Mouse (Mus musculus) thymus, postnatal 4 days (tissue): ENCODE measurements at regions not wholly inside any gene's neighbourhood (a gene's known extent, or its start where the extent isn't known, plus 50 kb on each side); places are given as distances from the start of the nearest gene placed in this dataset.
A peak's percentile ranks its signal among the peaks of the same experiment; 100 is the strongest.

Experiments
- DNase-seq: peaks from one replicate; pipeline ENCODE4 v3.0.0; 2021

- no peak for DNase-seq
These were observed 219.8 kb downstream of the Setd4 start for GRCm38 (mm10) chr16:93384039-93384537.

GRCm38 (mm10) chr16:93382945-93383344, 220.9 kb downstream of the Setd4 start:
- DNase-seq, result no peak

- no peak for DNase-seq
These were observed 222.9 kb downstream of the Setd4 start for GRCm38 (mm10) chr16:93380717-93381671.

DNA sequence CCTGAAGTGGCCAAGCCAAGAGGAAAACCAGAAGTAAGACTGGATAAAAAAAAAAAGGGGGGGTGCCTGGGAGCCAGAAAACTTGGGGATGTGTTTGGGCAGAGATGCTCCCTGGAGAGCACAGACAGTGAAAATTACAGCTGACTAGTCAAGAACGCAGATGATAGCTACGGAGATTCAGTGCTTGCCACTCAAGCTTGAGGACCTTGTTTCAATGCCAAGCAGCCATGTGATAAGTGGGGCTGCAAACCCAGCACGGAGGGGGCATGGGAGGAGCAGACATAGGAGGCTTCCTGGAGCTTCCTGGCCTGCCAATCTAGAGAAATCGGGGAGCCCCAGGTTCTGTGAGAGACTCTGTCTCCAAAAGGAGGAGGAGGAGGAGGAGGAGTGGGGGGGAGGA, 223.7 kb downstream of the Setd4 start:
- no peak for DNase-seq

DNA sequence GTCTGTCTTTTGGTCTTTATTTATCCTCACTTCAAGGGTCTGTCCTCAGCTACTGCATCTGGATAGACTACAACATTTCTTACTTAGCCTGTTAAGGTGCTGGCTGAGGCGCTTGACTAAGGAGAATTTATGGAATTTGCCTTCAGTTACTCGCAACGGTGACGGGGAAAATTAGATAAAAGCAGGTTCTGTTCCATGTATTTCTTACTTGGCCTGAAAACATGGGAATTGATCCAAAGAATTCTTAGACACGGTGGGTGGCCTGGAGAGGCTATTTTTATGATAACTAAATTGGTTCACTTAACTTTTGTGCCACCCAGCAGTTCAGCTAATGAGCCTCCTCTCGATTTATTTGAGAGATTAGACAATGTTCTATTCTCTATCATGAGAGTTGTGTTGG, 224.3 kb downstream of the Setd4 start:
- DNase-seq, result no peak

DNA sequence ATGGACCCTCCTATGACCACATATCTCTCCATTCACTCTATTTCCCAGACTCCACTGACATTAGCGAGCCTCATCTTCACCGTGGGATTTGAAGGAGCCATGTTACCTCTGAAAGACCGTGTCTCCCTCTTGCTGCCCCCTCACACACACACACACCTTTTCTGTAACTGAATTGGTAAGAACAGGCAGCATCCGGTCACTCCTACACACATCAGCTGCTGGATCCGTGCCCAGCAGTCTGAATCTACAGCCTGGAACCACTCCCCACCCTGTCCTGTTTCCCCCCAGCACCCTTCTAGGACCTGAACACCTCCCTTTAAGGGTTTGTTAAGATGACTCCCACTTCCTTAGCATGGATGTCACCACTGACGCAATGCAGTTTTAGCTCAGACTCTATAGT, 229.2 kb downstream of the Setd4 start:
- no peak for DNase-seq

GRCm38 (mm10) chr16:93369766-93370146, 234.1 kb downstream of the Setd4 start:
- DNase-seq, result no peak

DNA sequence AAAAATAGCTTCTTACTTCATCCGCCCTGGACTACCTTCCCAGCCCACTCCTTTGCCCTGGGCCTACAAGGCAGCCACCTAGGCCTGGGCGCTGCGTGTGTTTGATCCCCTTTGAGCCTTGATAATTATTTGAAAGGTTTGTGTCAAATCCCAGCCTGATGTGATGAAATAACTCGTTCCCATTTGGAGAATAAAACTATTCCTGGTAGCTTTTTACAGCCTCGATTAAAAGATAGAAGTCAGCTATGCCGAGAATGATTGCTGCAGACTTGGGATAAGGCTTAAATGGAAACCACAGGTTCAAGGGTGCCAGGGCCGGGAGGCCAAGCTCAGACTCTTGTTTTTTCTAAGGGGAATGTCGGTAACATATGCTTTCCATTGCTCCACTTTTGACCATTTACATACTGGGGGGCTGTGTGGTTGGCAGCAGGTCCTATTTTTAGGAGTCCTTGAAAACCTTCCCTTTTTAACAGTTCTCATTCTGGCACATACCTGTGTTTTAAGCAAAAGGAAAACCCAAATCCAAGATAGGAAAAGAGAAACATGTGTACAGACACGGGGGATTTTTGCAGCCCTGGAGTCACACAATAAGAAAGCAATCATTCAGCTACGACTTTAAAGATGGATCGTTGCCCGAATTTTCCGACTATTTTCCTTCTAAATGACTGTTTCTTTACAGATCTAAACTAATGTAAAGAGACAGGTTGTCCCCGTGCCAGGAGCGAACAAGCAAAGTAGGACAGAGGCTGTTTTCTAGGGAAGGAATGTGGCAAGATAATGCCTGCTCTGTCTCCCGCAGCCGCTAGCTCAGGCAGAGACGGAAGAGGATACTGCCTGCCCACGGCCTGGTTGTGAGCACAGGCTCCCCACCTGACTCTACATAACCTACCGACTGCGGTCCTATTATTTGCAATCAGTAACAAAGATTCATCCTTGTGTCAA, 234.8 kb downstream of the Setd4 start:
- no peak for DNase-seq

GRCm38 (mm10) chr16:93367995-93368394, 235.9 kb downstream of the Setd4 start:
- DNase-seq, result no peak

- no peak for DNase-seq
These were observed 236.5 kb downstream of the Setd4 start for GRCm38 (mm10) chr16:93367246-93367805.

- no peak for DNase-seq
These were observed 237.4 kb downstream of the Setd4 start for GRCm38 (mm10) chr16:93366383-93366941.

- DNase-seq, result no peak
These were observed 238.5 kb downstream of the Setd4 start for GRCm38 (mm10) chr16:93365236-93365951.

GRCm38 (mm10) chr16:93359772-93360171, 244.1 kb downstream of the Setd4 start:
- no peak for DNase-seq

GRCm38 (mm10) chr16:93358613-93359012, 245.2 kb downstream of the Setd4 start:
- DNase-seq, result no peak

DNA sequence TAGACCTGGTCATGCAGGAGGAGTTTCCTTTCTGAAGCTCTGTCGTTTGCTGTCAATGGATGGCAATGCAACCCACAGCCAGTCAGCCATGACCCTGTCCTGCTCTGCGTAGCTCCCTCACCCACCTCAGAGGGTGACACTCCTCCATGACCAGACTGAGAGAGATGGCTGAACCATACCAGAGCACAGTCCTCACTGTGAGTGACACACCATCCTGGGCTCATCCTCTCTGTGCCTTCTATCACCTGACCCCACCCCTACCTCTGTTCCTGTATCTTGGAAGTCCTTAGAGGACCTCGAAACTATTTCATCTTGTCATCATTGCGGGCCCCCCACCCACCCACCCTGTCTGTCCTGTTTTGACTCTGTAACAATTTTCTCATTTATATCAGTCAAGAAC, 245.7 kb downstream of the Setd4 start:
- DNase-seq, result no peak

GRCm38 (mm10) chr16:93355204-93355899, 248.5 kb downstream of the Setd4 start:
- no peak for DNase-seq

- no peak for DNase-seq
These were observed 249.9 kb downstream of the Setd4 start for GRCm38 (mm10) chr16:93353971-93354370.

- peak; percentile 49 for DNase-seq
These were observed 259.3 kb downstream of the Setd4 start for GRCm38 (mm10) chr16:93344555-93344954.

DNA sequence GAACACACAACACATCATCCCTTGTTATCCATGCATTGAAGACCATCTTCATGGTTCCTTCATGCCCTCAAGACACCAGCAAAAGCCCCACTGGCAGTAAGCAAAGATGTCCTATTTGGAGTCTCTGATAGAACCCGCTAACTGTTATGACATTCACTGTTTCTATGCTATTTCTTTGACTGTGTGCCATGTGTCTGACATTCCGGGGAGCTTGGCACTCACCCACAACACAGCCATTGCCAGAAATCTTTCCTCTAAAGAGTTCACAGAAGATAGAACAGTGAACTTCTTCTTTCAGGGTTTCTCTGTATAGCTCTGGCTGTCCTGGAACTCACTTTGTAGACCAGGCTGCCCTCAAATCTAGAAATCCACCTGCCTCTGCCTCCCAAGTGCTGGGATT, 261.2 kb downstream of the Setd4 start:
- DNase-seq, result no peak

- DNase-seq, result no peak
These were observed 262.1 kb downstream of the Setd4 start for GRCm38 (mm10) chr16:93341791-93342190.

DNA sequence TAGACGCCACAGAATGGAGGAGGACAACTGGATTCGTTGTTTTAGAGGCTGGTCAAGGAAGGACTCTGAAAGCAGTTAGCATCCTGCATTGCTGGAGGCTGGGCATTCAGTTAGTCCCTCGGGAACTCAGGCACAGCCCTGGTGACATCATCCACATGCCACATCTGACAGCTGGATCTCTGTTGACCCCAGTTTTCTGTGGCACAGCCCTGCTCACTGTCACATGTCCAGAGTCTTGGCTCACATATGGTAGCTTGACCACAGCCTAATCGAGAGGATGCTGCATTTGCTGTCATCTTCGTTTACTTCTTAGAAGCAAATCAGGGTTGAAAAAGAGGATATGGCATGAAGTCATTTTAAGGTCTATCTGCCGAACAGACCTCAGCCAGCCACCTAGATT, 265.1 kb downstream of the Setd4 start:
- no peak for DNase-seq
